Mouse (Mus musculus) embryo, embryonic 11.5 days (tissue): ENCODE data around the gene Lyrm1.

Experiments used
- DNase-seq: peaks from one replicate; pipeline ENCODE4 v3.0.0-alpha.2; 2012; ENCODE audit warnings: low read depth, low spot score

Gene Lyrm1

DNA sequence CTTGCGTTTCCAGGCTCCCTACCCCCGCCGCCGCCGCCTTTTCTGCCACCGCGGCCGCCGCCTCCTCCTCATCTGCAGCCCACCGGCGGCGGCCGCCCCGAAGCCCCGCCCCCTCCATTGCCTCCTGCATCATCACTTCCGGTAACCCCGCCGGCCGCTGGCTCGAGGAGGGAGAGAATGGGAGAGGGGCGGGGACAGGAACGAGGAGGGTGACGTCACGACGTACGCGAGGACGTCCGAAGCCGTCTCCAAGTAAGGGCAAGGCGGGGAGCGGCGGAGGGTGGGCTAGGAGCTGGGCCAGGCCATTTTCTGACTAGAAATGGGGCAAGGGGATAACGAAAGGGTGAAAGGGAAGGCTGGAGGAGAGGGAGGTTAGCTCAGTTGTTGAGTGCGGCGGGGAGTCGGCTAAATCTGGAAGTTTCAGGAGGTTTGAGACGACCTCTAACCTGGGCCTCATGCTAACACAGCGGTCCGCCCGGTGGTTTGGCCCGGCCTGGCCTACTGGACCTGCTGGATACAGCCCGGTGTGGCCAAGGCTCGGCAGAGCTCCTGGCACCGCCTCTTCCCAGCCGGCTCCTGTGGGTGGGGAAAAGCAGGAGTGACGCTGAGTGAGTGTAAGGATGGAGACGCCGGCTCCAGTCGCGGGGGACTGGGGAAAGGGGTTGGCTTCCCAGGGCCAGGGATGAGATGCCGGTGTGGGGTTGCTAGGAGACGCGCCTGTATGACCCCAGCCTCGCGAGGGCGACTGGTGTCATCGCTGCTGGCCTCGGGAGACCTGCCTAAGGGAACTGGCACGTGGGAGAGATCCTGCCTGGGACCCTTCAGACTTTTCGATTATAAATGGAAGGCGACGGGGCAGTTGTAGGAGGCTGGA lies at the start of gene Lyrm1, which contains the start of gene Dcun1d3:
TSS of gene Lyrm1 (plus strand) at position 223 of the 874 bp plus-strand sequence.
TSS of gene Dcun1d3 (minus strand) at position 660 of the 874 bp plus-strand sequence.
- DNase-seq: peak; percentile 96

GRCm38 (mm10) chr7:119847396-119847795 lies 48.3 kb upstream of the Lyrm1 start:
- DNase-seq: no peak

- peak; percentile 50 for DNase-seq
Observed at GRCm38 (mm10) chr7:119849096-119849495, 46.6 kb upstream of the Lyrm1 start.

- no peak for DNase-seq
Observed at GRCm38 (mm10) chr7:119850737-119851136, 44.9 kb upstream of the Lyrm1 start.

GRCm38 (mm10) chr7:119852494-119852893 lies 43.2 kb upstream of the Lyrm1 start:
- no peak for DNase-seq

GRCm38 (mm10) chr7:119853186-119853585 lies 42.5 kb upstream of the Lyrm1 start:
- no peak for DNase-seq

DNA sequence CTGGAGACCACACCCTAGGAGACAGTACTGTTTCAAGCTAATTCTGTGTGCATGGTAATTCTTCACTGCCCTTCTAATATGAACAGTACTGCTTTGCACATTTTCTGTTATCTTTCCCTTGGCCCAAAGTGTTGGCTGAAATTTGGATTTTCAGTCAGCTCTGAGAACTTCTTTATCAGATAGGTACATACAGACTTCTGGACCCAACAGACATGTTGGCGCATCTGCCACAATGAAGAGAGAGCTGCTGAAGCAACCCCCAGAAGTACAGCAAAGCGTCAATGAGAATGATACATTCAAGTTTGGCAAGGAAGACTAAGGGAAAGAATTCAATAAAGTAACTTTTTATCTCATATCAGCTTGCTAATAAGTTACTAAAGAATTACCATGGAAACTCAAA lies 41.3 kb upstream of the Lyrm1 start:
- no peak for DNase-seq

GRCm38 (mm10) chr7:119855031-119855430 lies 40.6 kb upstream of the Lyrm1 start:
- no peak for DNase-seq

GRCm38 (mm10) chr7:119859476-119859875 lies 36.2 kb upstream of the Lyrm1 start:
- no peak for DNase-seq

DNA sequence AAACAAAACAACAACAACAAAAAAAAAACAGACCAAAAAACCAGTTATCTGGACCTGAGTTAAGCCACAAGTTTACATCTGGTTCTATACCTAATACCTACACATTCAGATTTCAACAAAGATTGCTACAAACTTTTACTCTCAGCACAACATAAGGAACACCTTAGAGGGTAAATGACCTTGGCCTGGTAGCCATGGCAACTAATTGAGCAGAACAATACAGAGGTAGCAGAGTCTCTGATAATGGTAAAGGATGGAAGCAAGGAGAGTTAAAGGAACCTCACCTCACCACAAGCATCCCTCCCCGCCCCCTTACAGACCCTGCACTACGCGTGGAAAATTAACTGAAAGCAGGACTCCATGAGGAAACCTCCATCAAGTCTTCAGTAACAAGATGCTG lies 35.5 kb upstream of the Lyrm1 start:
- DNase-seq: no peak

DNA sequence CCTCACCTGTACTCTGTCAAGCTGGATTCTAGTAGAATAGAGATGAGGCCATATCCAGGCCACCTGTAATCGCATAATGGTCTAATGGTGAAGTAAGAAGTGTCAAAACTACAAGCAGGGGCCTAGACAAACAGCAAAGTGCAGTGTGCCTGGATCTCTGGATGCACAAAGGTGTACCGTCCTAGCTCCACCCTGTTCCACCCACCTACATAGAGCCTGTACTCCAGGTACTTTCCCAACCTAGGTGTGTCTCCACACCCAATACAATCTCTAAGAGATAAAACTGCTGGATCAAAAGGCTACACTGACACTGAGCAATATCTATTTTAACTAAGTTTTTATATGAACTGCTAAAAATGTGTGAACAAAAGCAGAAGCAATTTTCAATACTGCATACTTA lies 35.1 kb upstream of the Lyrm1 start:
- no peak for DNase-seq

- DNase-seq: no peak
Observed at GRCm38 (mm10) chr7:119860971-119861334, 34.7 kb upstream of the Lyrm1 start.

DNA sequence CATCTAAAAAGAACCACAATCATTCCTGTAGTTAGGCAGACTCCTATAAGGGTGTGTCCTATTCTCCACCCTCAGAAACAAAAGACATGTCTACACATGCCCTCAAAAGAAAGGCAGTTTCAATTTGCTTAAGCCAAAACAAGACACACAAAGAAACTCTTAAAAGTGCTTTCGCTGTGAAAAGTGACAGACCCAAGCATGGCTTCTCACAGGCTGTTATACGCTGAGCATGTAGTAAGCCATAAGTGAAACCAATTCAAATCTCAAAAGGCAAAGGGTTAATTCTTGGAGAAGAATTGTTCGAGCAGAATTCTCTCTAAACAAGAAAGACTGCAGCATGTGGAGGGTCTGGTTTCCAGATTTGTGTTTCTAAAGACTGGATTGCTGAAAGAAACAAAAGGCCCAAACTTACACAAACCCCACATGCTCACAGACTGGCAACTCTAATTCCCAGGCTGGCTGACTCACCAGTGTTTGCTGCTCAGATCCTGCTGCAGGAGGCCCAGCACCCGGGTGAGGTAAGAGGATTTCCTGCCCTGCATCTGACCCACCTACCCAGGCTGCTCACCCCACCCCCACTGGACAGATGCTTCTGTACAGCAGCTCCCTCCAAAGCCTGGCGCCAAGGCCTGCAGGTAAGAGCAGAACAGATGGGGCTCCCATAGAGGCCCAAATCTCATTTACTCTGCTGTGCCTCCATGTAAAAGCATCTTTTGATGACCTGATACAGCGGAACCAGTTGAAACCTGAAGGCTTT lies 34.1 kb upstream of the Lyrm1 start:
- DNase-seq: peak; percentile 24

DNA sequence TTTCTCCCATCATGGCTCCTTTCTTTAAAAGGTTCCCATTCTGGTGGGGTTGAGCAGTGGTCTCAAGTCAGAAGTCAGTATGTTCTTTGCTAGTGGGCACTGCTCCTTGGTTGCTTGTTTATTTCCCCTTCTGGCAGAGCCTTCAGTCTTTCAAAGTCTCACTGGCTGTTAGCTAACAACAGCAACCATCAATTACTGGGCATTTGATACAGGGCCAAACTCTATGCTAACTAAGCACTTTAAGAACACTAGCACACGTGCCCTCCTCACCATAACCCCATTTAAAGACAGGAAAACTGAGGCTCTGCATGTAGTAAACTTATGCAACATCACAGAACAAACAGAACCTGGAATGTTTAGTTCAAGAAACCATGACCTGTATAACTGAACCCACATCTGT lies 33.5 kb upstream of the Lyrm1 start:
- DNase-seq: no peak

- no peak for DNase-seq
Observed at GRCm38 (mm10) chr7:119864500-119864899, 31.2 kb upstream of the Lyrm1 start.

GRCm38 (mm10) chr7:119866136-119866535 lies 29.5 kb upstream of the Lyrm1 start:
- no peak for DNase-seq

GRCm38 (mm10) chr7:119872204-119872603 lies 23.5 kb upstream of the Lyrm1 start:
- DNase-seq: no peak

GRCm38 (mm10) chr7:119873050-119873449 lies 22.6 kb upstream of the Lyrm1 start:
- DNase-seq: no peak

DNA sequence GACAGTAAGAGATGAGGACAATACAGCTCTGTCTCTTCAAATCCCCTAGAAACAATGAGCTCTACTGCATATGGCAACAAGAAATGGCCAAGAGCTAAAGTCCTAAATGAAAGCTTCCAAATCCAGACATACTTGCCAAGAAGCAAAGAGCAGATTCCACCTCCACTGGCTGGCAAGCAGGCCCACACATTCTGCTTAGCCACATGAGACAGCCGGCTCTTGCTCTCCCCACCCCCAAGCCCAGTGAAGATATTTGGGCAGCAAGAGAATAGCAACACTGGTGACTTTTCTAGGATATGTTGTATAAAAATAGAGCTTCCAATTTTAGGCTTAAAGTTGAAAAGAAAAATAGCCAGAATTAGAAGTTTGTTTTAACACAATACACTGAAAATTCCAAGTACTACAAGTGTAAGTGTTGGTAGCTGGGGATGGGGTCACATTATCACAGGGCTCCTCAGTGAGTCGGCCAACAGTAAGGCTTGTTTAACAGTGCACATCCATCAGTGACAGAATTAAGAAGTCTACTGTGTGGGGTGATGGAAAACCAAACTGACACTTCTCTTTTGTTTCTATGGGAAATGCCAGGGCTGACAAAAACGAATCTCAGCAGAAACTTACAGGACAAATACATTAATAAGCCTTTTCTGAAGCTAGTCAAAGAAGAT lies 19.8 kb upstream of the Lyrm1 start:
- DNase-seq: no peak

- no peak for DNase-seq
Observed at GRCm38 (mm10) chr7:119879171-119879570, 16.5 kb upstream of the Lyrm1 start.

DNA sequence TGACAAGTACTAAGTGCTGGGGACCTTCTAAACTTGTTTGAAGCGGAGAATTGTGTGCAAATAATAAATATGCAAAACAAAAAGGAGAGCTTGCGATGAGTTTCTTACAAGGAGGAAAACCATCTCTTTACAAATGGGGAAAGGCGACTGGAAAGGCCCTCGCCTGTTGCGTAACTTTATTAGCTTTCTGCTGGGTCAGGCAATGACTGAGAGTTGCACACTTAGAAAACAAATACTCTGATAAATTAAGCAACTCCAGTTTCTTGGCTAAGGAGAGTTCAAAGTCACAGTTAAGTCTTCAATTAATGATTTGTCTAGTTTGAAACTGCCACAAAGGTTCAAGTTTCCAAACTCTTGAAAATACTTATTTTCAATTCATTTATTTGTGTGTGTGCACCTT lies 15.3 kb upstream of the Lyrm1 start:
- no peak for DNase-seq

GRCm38 (mm10) chr7:119881229-119881628 lies 14.4 kb upstream of the Lyrm1 start:
- DNase-seq: no peak
